ENCODE assay signal across 15 mouse cellular contexts in genomic region chr4:118162123-118162522, GRCm38 (mm10).
"Had no signal": no experiment of that assay in that cellular context is flagged by ENCODE, and none has a peak within 500 bp of the region (broad histone marks: within the 10 kb centered on the region; RNA-seq: fewer than 3 reads in every experiment).

No protein-coding gene starts in this region.

- H3K9me3 ChIP-seq: liver, embryonic 15.5 days; lung, embryonic 15.5 days; midbrain, embryonic 10.5 days; midbrain, embryonic 12.5 days; neural tube, embryonic 12.5 days; stomach, embryonic 15.5 days had no signal

- H3K27me3 ChIP-seq: liver, embryonic 15.5 days; lung, embryonic 15.5 days; midbrain, embryonic 12.5 days; neural tube, embryonic 12.5 days; stomach, embryonic 15.5 days had no signal

- H3K4me3 ChIP-seq: liver, embryonic 15.5 days; lung, embryonic 15.5 days; midbrain, embryonic 10.5 days; midbrain, embryonic 12.5 days; neural tube, embryonic 12.5 days; stomach, embryonic 15.5 days had no signal

- H3K4me1 ChIP-seq: liver, embryonic 15.5 days; lung, embryonic 15.5 days; midbrain, embryonic 10.5 days; midbrain, embryonic 12.5 days; neural tube, embryonic 12.5 days; stomach, embryonic 15.5 days had no signal

- DNase-seq: liver, postnatal 0 days; lung, adult 2 months; lung, postnatal 4 days; midbrain, embryonic 14.5 days; thymus, postnatal 14 days; thymus, postnatal 36 days had no signal

- ATAC-seq: liver, postnatal 0 days; lung, postnatal 0 days; midbrain, embryonic 16.5 days had no signal

- H3K27ac ChIP-seq: liver, embryonic 15.5 days; lung, embryonic 15.5 days; midbrain, embryonic 10.5 days; midbrain, embryonic 12.5 days; neural tube, embryonic 12.5 days; stomach, embryonic 15.5 days; stomach, postnatal 0 days had no signal
